Mouse (Mus musculus) myocyte (in vitro differentiated cells): ENCODE measurements at regions not wholly inside any gene's neighbourhood (a gene's known extent, or its start where the extent isn't known, plus 50 kb on each side); places are given as distances from the start of the nearest gene placed in this dataset.

ENCODE experiments used
- E2F4 ChIP-seq: IDR thresholded peaks from one replicate; pipeline ENCODE4 v1.6.1; 2011; ENCODE audit warnings: mild to moderate bottlenecking, control low read depth, moderate library complexity; ENCODE audit not compliant: insufficient read depth
- POLR2A ChIP-seq: IDR thresholded peaks from one replicate; pipeline ENCODE4 v1.6.1; 2011; ENCODE audit warnings: low read depth, mild to moderate bottlenecking, control low read depth, moderate library complexity; ENCODE audit not compliant: insufficient read length
- SRF ChIP-seq: IDR thresholded peaks from one replicate; pipeline ENCODE4 v1.6.1; 2011; ENCODE audit warnings: low read depth; ENCODE audit not compliant: control insufficient read depth, insufficient read length
- TCF3 ChIP-seq: IDR thresholded peaks from one replicate; pipeline ENCODE4 v1.6.1; 2011; ENCODE audit warnings: low read depth, control low read depth; ENCODE audit not compliant: insufficient read length

DNA sequence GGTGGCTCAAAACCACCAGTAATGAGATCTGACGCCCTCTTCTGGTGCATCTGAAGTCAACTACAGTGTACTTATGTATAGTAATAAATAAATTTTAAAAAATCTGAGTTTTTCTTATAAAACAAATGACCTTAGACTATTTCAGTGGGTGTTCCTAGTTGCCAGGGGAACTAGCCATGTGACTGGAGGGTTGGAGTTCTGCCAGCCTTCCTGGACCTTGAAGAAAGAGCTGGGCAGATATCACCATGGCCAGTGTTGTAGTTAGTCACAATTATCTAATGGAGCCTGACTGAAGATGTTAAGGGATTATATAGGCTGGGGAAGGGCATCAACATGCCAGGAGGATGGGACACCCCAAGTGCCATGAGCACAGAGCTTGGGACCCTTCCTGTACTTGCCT lies 217.2 kb downstream of the Tpra1 start:
- no peak for TF ChIP-seq POLR2A
- no peak for TF ChIP-seq TCF3
- no peak for TF ChIP-seq E2F4
- TF ChIP-seq SRF: no peak
